Mouse (Mus musculus) intestine, embryonic 16.5 days (tissue): ENCODE data around the gene Ncaph2. TPM values are rescaled to one million over a fixed set of nuclear protein-coding genes. Genes with fewer than 3 reads are reported as not detected.

Experiments used
- ATAC-seq: fragments of 200-750 bp; cut with Nextera tagmentation; 2 replicates; pipeline ENCODE4 v1.8.0; 2017; ENCODE audit warnings: moderate TSS enrichment, moderate library complexity
- H3K27ac ChIP-seq: fragments of 300-500 bp; sonication (generic); 2 replicates; pipeline ENCODE4 v1.5.1; 2014; ENCODE audit warnings: mild to moderate bottlenecking, low read length
- H3K27me3 ChIP-seq: fragments of 300-500 bp; sonication (generic); replicated peaks from 2 replicates; pipeline ENCODE4 v1.6.1; 2014; ENCODE audit warnings: low read length, control low read depth, mixed read lengths; ENCODE audit not compliant: control insufficient read depth, insufficient read depth
- H3K36me3 ChIP-seq: fragments of 300-500 bp; sonication (generic); 2 replicates; pipeline ENCODE4 v1.6.1; 2014; ENCODE audit warnings: low read length, control low read depth; ENCODE audit not compliant: control insufficient read depth, insufficient read depth
- H3K4me1 ChIP-seq: fragments of 300-500 bp; sonication (generic); 2 replicates; pipeline ENCODE4 v1.6.1; 2014; ENCODE audit warnings: low read length, control low read depth, mixed read lengths; ENCODE audit not compliant: control insufficient read depth, insufficient read depth
- H3K4me2 ChIP-seq: fragments of 300-500 bp; sonication (generic); 2 replicates; pipeline ENCODE4 v1.6.1; 2014; ENCODE audit warnings: low read depth, low read length, control low read depth
- H3K4me3 ChIP-seq: fragments of 300-500 bp; sonication (generic); 2 replicates; pipeline ENCODE4 v1.5.1; 2014; ENCODE audit warnings: mild to moderate bottlenecking, low read length
- H3K9ac ChIP-seq: fragments of 300-500 bp; sonication (generic); 2 replicates; pipeline ENCODE4 v1.6.1; 2014; ENCODE audit warnings: low read depth, low read length
- H3K9me3 ChIP-seq: fragments of 300-500 bp; sonication (generic); 2 replicates; pipeline ENCODE4 v1.6.1; 2016; ENCODE audit warnings: low read length, control low read depth; ENCODE audit not compliant: control insufficient read depth
- WGBS: fragments of 180-500 bp; shearing (Covaris S2); extraction: QIAGEN DNeasy Blood & Tissue Kit; methylation state at CpG from one replicate; pipeline ENCODE4 v1.1.7; 2014; 5-methylcytosine and 5-hydroxymethylcytosine counted together
- polyA plus RNA-seq: library from polyadenylated mRNA; unstranded; fragments of >200 nt; fragmentation: Nextera tagmentation; extraction: Ambion mirVana; gene quantifications from 2 replicates; pipeline ENCODE4 v1.2.1, GENCODE M21; 2015

The Ncaph2 gene
- polyA plus RNA-seq, 1 experiment from 2014 or later = 128 TPM

GRCm38 (mm10) chr15:89339696-89340095 is 15.8 kb upstream of the Ncaph2 start:
- Histone ChIP-seq H3K4me2 (no peak overlapping the region), H3K27ac (no peak overlapping the region), H3K4me1 (no peaks in the 10 kb centered on the region), H3K9me3 (no peaks in the 10 kb centered on the region), H3K9ac (no peak overlapping the region), H3K36me3 (no peaks in the 10 kb centered on the region), H3K4me3 (no peak overlapping the region), H3K27me3 (no peaks in the 10 kb centered on the region; the same call in 1 of the 2 replicates)
- no peak for ATAC-seq
- WGBS = 93% methylated on average over 2 of the region's 2 CpGs

- Histone ChIP-seq H3K36me3 (no peaks in the 10 kb centered on the region), H3K4me1 (no peaks in the 10 kb centered on the region), H3K4me3 (no peak overlapping the region), H3K4me2 (no peak overlapping the region), H3K27me3 (no peaks in the 10 kb centered on the region; the same call in 1 of the 2 replicates), H3K9ac (no peak overlapping the region), H3K27ac (no peak overlapping the region), H3K9me3 (no peaks in the 10 kb centered on the region)
- no peak for ATAC-seq
- 70% methylated on average over 3 of the region's 3 CpGs for WGBS
Observed at GRCm38 (mm10) chr15:89340136-89340535, 15.4 kb upstream of the Ncaph2 start.

GRCm38 (mm10) chr15:89341678-89342077 is 13.8 kb upstream of the Ncaph2 start:
- no peak for ATAC-seq
- H3K9me3 ChIP-seq = no peaks in the 10 kb centered on the region
- H3K4me1 ChIP-seq = no peaks in the 10 kb centered on the region
- no peak overlapping the region for H3K4me2 ChIP-seq
- H3K9ac ChIP-seq = no peak overlapping the region
- H3K36me3 ChIP-seq = no peaks in the 10 kb centered on the region
- H3K4me3 ChIP-seq = no peak overlapping the region
- WGBS = 68% methylated on average over 1 of the region's 1 CpGs
- H3K27ac ChIP-seq = no peak overlapping the region
- no peaks in the 10 kb centered on the region for H3K27me3 ChIP-seq

- no peak overlapping the region for H3K4me3 ChIP-seq
- no peak for ATAC-seq
- H3K9ac ChIP-seq = no peak overlapping the region
- H3K27me3 ChIP-seq = no peaks in the 10 kb centered on the region
- no peak overlapping the region for H3K4me2 ChIP-seq
- H3K9me3 ChIP-seq = no peaks in the 10 kb centered on the region
- no peak overlapping the region for H3K27ac ChIP-seq
- no peaks in the 10 kb centered on the region for H3K36me3 ChIP-seq
- 85% methylated on average over 3 of the region's 3 CpGs for WGBS
- no peaks in the 10 kb centered on the region for H3K4me1 ChIP-seq
Observed at GRCm38 (mm10) chr15:89343325-89343724, 12.2 kb upstream of the Ncaph2 start.

- no peak overlapping the region for H3K4me3 ChIP-seq
- no peak overlapping the region for H3K9ac ChIP-seq
- no peak for ATAC-seq
- peaks cover 9% of the 10 kb centered on the region for H3K4me1 ChIP-seq
- H3K36me3 ChIP-seq = peaks cover 19% of the 10 kb centered on the region
- no peaks in the 10 kb centered on the region for H3K27me3 ChIP-seq
- no peak overlapping the region for H3K27ac ChIP-seq
- no peak overlapping the region for H3K4me2 ChIP-seq
- WGBS = 87% methylated on average over 5 of the region's 5 CpGs
- no peaks in the 10 kb centered on the region for H3K9me3 ChIP-seq
Observed at GRCm38 (mm10) chr15:89350447-89350846, 5.1 kb upstream of the Ncaph2 start.

GRCm38 (mm10) chr15:89351302-89351701 is 4.2 kb upstream of the Ncaph2 start:
- peaks cover 19% of the 10 kb centered on the region for H3K36me3 ChIP-seq
- ATAC-seq = no peak
- H3K9me3 ChIP-seq = no peaks in the 10 kb centered on the region
- no peaks in the 10 kb centered on the region for H3K27me3 ChIP-seq
- no peak overlapping the region for H3K4me2 ChIP-seq
- no peak overlapping the region for H3K27ac ChIP-seq
- H3K4me1 ChIP-seq = peaks cover 9% of the 10 kb centered on the region
- WGBS = 83% methylated on average over 15 of the region's 15 CpGs
- no peak overlapping the region for H3K9ac ChIP-seq
- no peak overlapping the region for H3K4me3 ChIP-seq

GRCm38 (mm10) chr15:89352054-89352453 is 3.5 kb upstream of the Ncaph2 start:
- Histone ChIP-seq H3K27me3 (no peaks in the 10 kb centered on the region), H3K9me3 (no peaks in the 10 kb centered on the region), H3K9ac (no peak overlapping the region), H3K4me1 (peaks cover 9% of the 10 kb centered on the region), H3K4me2 (no peak overlapping the region), H3K27ac (no peak overlapping the region), H3K4me3 (no peak overlapping the region), H3K36me3 (peaks cover 19% of the 10 kb centered on the region)
- 95% methylated on average over 14 of the region's 14 CpGs for WGBS
- no peak for ATAC-seq

- peaks cover 14% of the 10 kb centered on the region for H3K4me1 ChIP-seq
- no peak overlapping the region for H3K9ac ChIP-seq
- WGBS = 98% methylated on average over 12 of the region's 12 CpGs
- H3K27ac ChIP-seq = no peak overlapping the region
- H3K9me3 ChIP-seq = no peaks in the 10 kb centered on the region
- ATAC-seq = no peak
- peaks cover 19% of the 10 kb centered on the region for H3K36me3 ChIP-seq
- H3K4me3 ChIP-seq = no peak overlapping the region
- no peaks in the 10 kb centered on the region for H3K27me3 ChIP-seq
- no peak overlapping the region for H3K4me2 ChIP-seq
Observed at GRCm38 (mm10) chr15:89352795-89353194, 2.7 kb upstream of the Ncaph2 start.

- Histone ChIP-seq H3K4me3 (no peak overlapping the region), H3K27me3 (no peaks in the 10 kb centered on the region), H3K36me3 (peaks cover 19% of the 10 kb centered on the region), H3K27ac (no peak overlapping the region), H3K9me3 (no peaks in the 10 kb centered on the region), H3K9ac (peak overlapping the region; percentile 93; the same call in 1 of the 2 replicates), H3K4me1 (peaks cover 16% of the 10 kb centered on the region), H3K4me2 (no peak overlapping the region)
- WGBS = 96% methylated on average over 16 of the region's 16 CpGs
- ATAC-seq = no peak
Observed at GRCm38 (mm10) chr15:89353837-89354236, 1.7 kb upstream of the Ncaph2 start.

- Histone ChIP-seq H3K4me1 (peaks cover 18% of the 10 kb centered on the region), H3K9me3 (no peaks in the 10 kb centered on the region), H3K4me2 (peak overlapping the region; percentile 67), H3K27ac (no peak overlapping the region), H3K9ac (peak overlapping the region; percentile 93), H3K4me3 (peak overlapping the region; percentile 67), H3K36me3 (peaks cover 19% of the 10 kb centered on the region), H3K27me3 (no peaks in the 10 kb centered on the region)
- WGBS = 75% methylated on average over 7 of the region's 7 CpGs
- no peak for ATAC-seq
Observed at GRCm38 (mm10) chr15:89354455-89354854, 1.1 kb upstream of the Ncaph2 start.
